Mouse (Mus musculus) megakaryocyte, embryonic 14.5 days (primary cell): Measurements from ENCODE around the gene Umps.

Experiments
- FLI1 ChIP-seq: IDR thresholded peaks from 2 replicates; pipeline ENCODE4 v1.6.1; 2012; ENCODE audit warnings: low read length, inconsistent platforms, mixed read lengths
- GATA1 ChIP-seq: IDR thresholded peaks from 3 replicates; pipeline ENCODE4 v1.6.1; 2012; ENCODE audit warnings: mixed read lengths, low read length, inconsistent platforms, borderline replicate concordance

- no peak for TF ChIP-seq GATA1
- TF ChIP-seq FLI1, result no peak
These were observed 13.0 kb upstream of the Umps start for GRCm38 (mm10) chr16:33979855-33980254.
